In genomic region chr15:100367119-100367518, GRCm38 (mm10) we compare ENCODE assay signal across 28 mouse cellular contexts. TPM values are rescaled to one million over a fixed set of nuclear protein-coding genes. Genes with fewer than 3 reads are reported as not detected.
DNase-seq lines count a peak whose midpoint lies in the region; ATAC-seq and TF ChIP-seq lines count a peak whose summit lies in the region.
"Had no signal": no experiment of that assay in that cellular context is flagged by ENCODE, and none has a peak within 500 bp of the region (broad histone marks: within the 10 kb centered on the region; RNA-seq: fewer than 3 reads in every experiment).

No protein-coding gene starts in this region.

- peaks cover 4% of the 10 kb centered on the region for H3K27me3 ChIP-seq in CH12.LX (replicated peaks)
- no peaks in the 10 kb centered on the region for H3K27me3 ChIP-seq in forebrain, embryonic 14.5 days (replicated peaks; ENCODE audit: control insufficient read depth, insufficient read depth, low read length)
- H3K27me3 ChIP-seq: embryonic facial prominence, embryonic 13.5 days; embryonic facial prominence, embryonic 15.5 days; forebrain, embryonic 12.5 days; forebrain, embryonic 15.5 days had no signal

- no peak for ATAC-seq in forebrain, embryonic 14.5 days
- ATAC-seq: CD4-positive, CD25-positive, alpha-beta regulatory T cell, adult 4 months; forebrain, embryonic 15.5 days; forebrain, postnatal 0 days had no signal

- no peak for TF ChIP-seq CTCF in CH12.LX (conservative IDR thresholded peaks at IDR 0.05 in 1 of 2, IDR thresholded peaks at IDR 0.05 in 1 of 2; ENCODE audit: low read depth in 2 of 2, low read length in 2 of 2)

- dilution Hi-C loops in CH12.LX (cut with MboI; ENCODE audit: extremely low pct_ligation_motif_present, extremely low pct_unique_long_range_greater_than_20kb, low sequenced_read_pairs) = no loop called here

- no peaks in the 10 kb centered on the region for H3K79me2 ChIP-seq in CH12.LX (replicated peaks; ENCODE audit: control insufficient read depth, extremely low read depth, insufficient read depth, poor library complexity, severe bottlenecking)

- H3K27ac ChIP-seq in CH12.LX (ENCODE audit: insufficient read depth, low read depth) = no peak overlapping the region
- no peak overlapping the region for H3K27ac ChIP-seq in forebrain, embryonic 14.5 days (ENCODE audit: low read depth, low read length)
- H3K27ac ChIP-seq: embryonic facial prominence, embryonic 13.5 days; embryonic facial prominence, embryonic 15.5 days; forebrain, embryonic 10.5 days; forebrain, embryonic 12.5 days; forebrain, embryonic 15.5 days had no signal

- no peaks in the 10 kb centered on the region for H3K36me3 ChIP-seq in CH12.LX (replicated peaks in 1 of 2; ENCODE audit: control insufficient read depth in 1 of 2, insufficient read depth in 1 of 2, low read length in 1 of 2)
- no peaks in the 10 kb centered on the region for H3K36me3 ChIP-seq in forebrain, embryonic 14.5 days (ENCODE audit: control insufficient read depth, insufficient read depth, low read length)
- H3K36me3 ChIP-seq: embryonic facial prominence, embryonic 13.5 days; embryonic facial prominence, embryonic 15.5 days; forebrain, embryonic 10.5 days; forebrain, embryonic 12.5 days; forebrain, embryonic 15.5 days; G1E had no signal

- H3K4me1 ChIP-seq in CH12.LX (ENCODE audit: control insufficient read depth in 1 of 2, insufficient read depth in 2 of 2) = no peaks in the 10 kb centered on the region
- H3K4me1 ChIP-seq in forebrain, embryonic 14.5 days (ENCODE audit: control insufficient read depth, insufficient read depth, low read length) = no peaks in the 10 kb centered on the region
- H3K4me1 ChIP-seq: embryonic facial prominence, embryonic 15.5 days; forebrain, embryonic 12.5 days; forebrain, embryonic 15.5 days had no signal

- no peak for TF ChIP-seq RAD21 in CH12.LX (IDR thresholded peaks at IDR 0.05; ENCODE audit: low read depth, low read length)

- H3K9me3 ChIP-seq in CH12.LX (replicated peaks; ENCODE audit: low read length) = peaks cover 7% of the 10 kb centered on the region
- no peaks in the 10 kb centered on the region for H3K9me3 ChIP-seq in forebrain, embryonic 14.5 days (replicated peaks; ENCODE audit: control insufficient read depth, low read length)
- H3K9me3 ChIP-seq: embryonic facial prominence, embryonic 15.5 days; forebrain, embryonic 12.5 days; forebrain, embryonic 15.5 days had no signal

- H3K4me2 ChIP-seq in CH12.LX (ENCODE audit: insufficient read depth, low read depth, poor library complexity, severe bottlenecking) = no peak overlapping the region
- no peak overlapping the region for H3K4me2 ChIP-seq in forebrain, embryonic 14.5 days (ENCODE audit: low read length)
- H3K4me2 ChIP-seq: embryonic facial prominence, embryonic 13.5 days; embryonic facial prominence, embryonic 15.5 days; forebrain, embryonic 12.5 days; forebrain, embryonic 15.5 days had no signal

- in situ Hi-C loops in CH12.LX (cut with MboI; ENCODE audit: low pct_ligation_motif_present, low pct_unique_long_range_greater_than_20kb, low sequenced_read_pairs) = no loop called here

- H3K4me3 ChIP-seq in CH12.LX (replicated peaks in 1 of 3; ENCODE audit: low read depth in 2 of 3, low read length in 2 of 3, poor library complexity in 1 of 3) = no peak overlapping the region
- no peak overlapping the region for H3K4me3 ChIP-seq in forebrain, embryonic 14.5 days (ENCODE audit: low read depth, low read length)
- H3K4me3 ChIP-seq: embryonic facial prominence, embryonic 13.5 days; embryonic facial prominence, embryonic 15.5 days; erythroblast, embryonic 14.5 days; forebrain, embryonic 10.5 days; forebrain, embryonic 12.5 days; forebrain, embryonic 15.5 days had no signal

- peak; percentile 31 for DNase-seq in heart, adult 11 months
- DNase-seq in heart, adult 8-10 months (ENCODE audit: low spot score) = no peak
- DNase-seq in CH12.LX (ENCODE audit: extremely low read depth) (no peak), NIH3T3 (ENCODE audit: low read depth) (peak; percentile 20)
- no peak for DNase-seq in forebrain, embryonic 14.5 days (ENCODE audit: low spot score)
- DNase-seq: adrenal gland, adult 2 months; adrenal gland, postnatal 10 days; adrenal gland, postnatal 25 days; B cell, adult 2 months; cerebellum, adult 11 months; cerebellum, adult 18-20 months; cerebellum, adult 8-10 months; cerebellum, adult 9-11 months; cerebellum, postnatal 14 days; cerebellum, postnatal 36 days; embryo, embryonic 11 days; forebrain, postnatal 0 days had no signal

- no peak for TF ChIP-seq EP300 in CH12.LX (IDR thresholded peaks at IDR 0.05; ENCODE audit: low read length)

- WGBS in forebrain, embryonic 14.5 days = 84% methylated on average over 7 of the region's 7 CpGs

- TF ChIP-seq POLR2A in CH12.LX (IDR thresholded peaks at IDR 0.05; ENCODE audit: low read depth, low read length) = no peak

- H3K9ac ChIP-seq in CH12.LX (ENCODE audit: insufficient read depth, low read depth) = no peak overlapping the region
- no peak overlapping the region for H3K9ac ChIP-seq in forebrain, embryonic 14.5 days (ENCODE audit: low read length)
- H3K9ac ChIP-seq: embryonic facial prominence, embryonic 13.5 days; embryonic facial prominence, embryonic 15.5 days; forebrain, embryonic 12.5 days; forebrain, embryonic 15.5 days; forebrain, postnatal 0 days had no signal

TF ChIP-seq in CH12.LX, 34 proteins besides CTCF, POLR2A, EP300 and RAD21:
- TF ChIP-seq MEF2A (IDR thresholded peaks at IDR 0.05; ENCODE audit: borderline replicate concordance, low read depth, low read length) (no peak), MAFK (IDR thresholded peaks at IDR 0.05; ENCODE audit: insufficient replicate concordance, low read length) (peak; percentile 62; the same call in 1 of the 2 replicates)

RNA-seq across cellular contexts. Expression of gene Higd1c, which starts 2.8 kb away (rescaled TPM):
- not detected for total RNA-seq in heart, adult 8-10 months (2022)
- total RNA-seq in CH12.LX (2012; rRNA removed) (not detected in 2 replicates), CH12.LX (2014; rRNA removed) (not detected in 2 replicates)
- polyA plus RNA-seq in CH12.LX (2012; ENCODE audit: insufficient read length, low read depth) = not detected in 2 replicates
- not detected in 2 replicates for polyA plus RNA-seq in forebrain, embryonic 14.5 days (2014; fragmentation: Nextera tagmentation; extraction: Ambion mirVana)
- total RNA-seq: common myeloid progenitor, adult 5-6 weeks; forebrain, postnatal 0 days; G1E had no signal
- polyA plus RNA-seq: adrenal gland, adult 2 months; brain, embryonic 14.5 days; CD4-positive, CD25-positive, alpha-beta regulatory T cell, adult 4 months; embryonic facial prominence, embryonic 11.5 days; embryonic facial prominence, embryonic 13.5 days; embryonic facial prominence, embryonic 15.5 days; erythroblast, embryonic 14.5 days; forebrain, embryonic 10.5 days; forebrain, embryonic 12.5 days; forebrain, embryonic 15.5 days; forebrain, postnatal 0 days; G1E had no signal

RNA-seq across cellular contexts. Expression of gene Mettl7a2, which starts 14.1 kb away (rescaled TPM):
- 1 to 10 TPM in 2 of 4 experiments, under 1 TPM in 2; 0.79 to 2.2 (median 0.99) TPM for total RNA-seq in heart, adult 8-10 months (2022)
- not detected in 2 replicates for total RNA-seq in CH12.LX (2012; rRNA removed)
- total RNA-seq in CH12.LX (2014; rRNA removed) = not detected in 2 replicates
- not detected in 2 replicates for polyA plus RNA-seq in CH12.LX (2012; ENCODE audit: insufficient read length, low read depth)
- not detected in 2 replicates for polyA plus RNA-seq in forebrain, embryonic 14.5 days (2014; fragmentation: Nextera tagmentation; extraction: Ambion mirVana)
- total RNA-seq: common myeloid progenitor, adult 5-6 weeks; forebrain, postnatal 0 days had no signal
- polyA plus RNA-seq: adrenal gland, adult 2 months; brain, embryonic 14.5 days; CD4-positive, CD25-positive, alpha-beta regulatory T cell, adult 4 months; embryonic facial prominence, embryonic 11.5 days; embryonic facial prominence, embryonic 13.5 days; embryonic facial prominence, embryonic 15.5 days; erythroblast, embryonic 14.5 days; forebrain, embryonic 10.5 days; forebrain, embryonic 12.5 days; forebrain, embryonic 15.5 days; forebrain, postnatal 0 days had no signal

RNA-seq across cellular contexts. Expression of gene Methig1, which starts 14.2 kb away (rescaled TPM):
- total RNA-seq in heart, adult 8-10 months (2022) = under 1 TPM in 1 of 4 experiments, not detected in 3; 0.66 TPM
- not detected in 2 replicates for total RNA-seq in CH12.LX (2012; rRNA removed)
- not detected in 2 replicates for total RNA-seq in CH12.LX (2014; rRNA removed)
- not detected in 2 replicates for polyA plus RNA-seq in CH12.LX (2012; ENCODE audit: insufficient read length, low read depth)
- polyA plus RNA-seq in forebrain, embryonic 14.5 days (2014; fragmentation: Nextera tagmentation; extraction: Ambion mirVana) = not detected in 2 replicates
- total RNA-seq: common myeloid progenitor, adult 5-6 weeks; forebrain, postnatal 0 days; G1E had no signal
- polyA plus RNA-seq: adrenal gland, adult 2 months; brain, embryonic 14.5 days; CD4-positive, CD25-positive, alpha-beta regulatory T cell, adult 4 months; embryonic facial prominence, embryonic 13.5 days; embryonic facial prominence, embryonic 15.5 days; erythroblast, embryonic 14.5 days; forebrain, embryonic 10.5 days; forebrain, embryonic 12.5 days; forebrain, embryonic 15.5 days; forebrain, postnatal 0 days had no signal

RNA-seq across cellular contexts. Expression of gene Mettl7a3, which starts 32.4 kb away (rescaled TPM):
- under 1 TPM in 1 of 4 experiments, not detected in 3; 0.19 TPM for total RNA-seq in heart, adult 8-10 months (2022)
- total RNA-seq in CH12.LX (2012; rRNA removed) = 0.17 TPM in 1 of 2 replicates, not detected in the other
- not detected in 2 replicates for total RNA-seq in CH12.LX (2014; rRNA removed)
- 0.33 and 0.70 TPM in 2 replicates for polyA plus RNA-seq in CH12.LX (2012; ENCODE audit: insufficient read length, low read depth)
- not detected in 2 replicates for polyA plus RNA-seq in forebrain, embryonic 14.5 days (2014; fragmentation: Nextera tagmentation; extraction: Ambion mirVana)
- total RNA-seq: adrenal gland, postnatal 25 days; common myeloid progenitor, adult 5-6 weeks; forebrain, postnatal 0 days had no signal
- polyA plus RNA-seq: erythroblast, embryonic 14.5 days; forebrain, embryonic 10.5 days; forebrain, embryonic 12.5 days; forebrain, embryonic 15.5 days; forebrain, postnatal 0 days; G1E had no signal

RNA-seq across cellular contexts. Expression of gene Gm5475, which starts 54.8 kb away (rescaled TPM):
- not detected for total RNA-seq in heart, adult 8-10 months (2022)
- total RNA-seq in CH12.LX (2012; rRNA removed) (not detected in 2 replicates), CH12.LX (2014; rRNA removed) (not detected in 2 replicates)
- not detected in 2 replicates for polyA plus RNA-seq in CH12.LX (2012; ENCODE audit: insufficient read length, low read depth)
- 0.07 TPM in 1 of 2 replicates, not detected in the other for polyA plus RNA-seq in forebrain, embryonic 14.5 days (2014; fragmentation: Nextera tagmentation; extraction: Ambion mirVana)
- total RNA-seq: adrenal gland, adult 2 months; adrenal gland, postnatal 25 days; common myeloid progenitor, adult 5-6 weeks; forebrain, postnatal 0 days had no signal
- polyA plus RNA-seq: CD4-positive, CD25-positive, alpha-beta regulatory T cell, adult 4 months; embryonic facial prominence, embryonic 13.5 days; erythroblast, embryonic 14.5 days; G1E had no signal

Comparison
In these comparisons a context has a peak if more than half of its experiments do, and no peak if none do; other contexts are left out.
1. DNase-seq: peak in heart, adult 11 months (single experiment) and NIH3T3 (single experiment); none in heart, adult 8-10 months (single experiment), CH12.LX (single experiment) and forebrain, embryonic 14.5 days (single experiment).